Mouse (Mus musculus) heart, postnatal 4 days (tissue): ENCODE results near the gene Opcml. TPM values are rescaled to one million over a fixed set of nuclear protein-coding genes. Genes with fewer than 3 reads are reported as not detected.

Experiments
- DNase-seq: peaks from one replicate; pipeline ENCODE4 v3.0.0; 2021
- total RNA-seq, 2 experiments: library from RNA; stranded (reverse); gene quantifications; 2 replicates each; pipeline ENCODE4 v1.2.3; 2021

Opcml gene
- total RNA-seq, 2 experiments from 2014 or later = 0.72 to 0.83 TPM

DNA sequence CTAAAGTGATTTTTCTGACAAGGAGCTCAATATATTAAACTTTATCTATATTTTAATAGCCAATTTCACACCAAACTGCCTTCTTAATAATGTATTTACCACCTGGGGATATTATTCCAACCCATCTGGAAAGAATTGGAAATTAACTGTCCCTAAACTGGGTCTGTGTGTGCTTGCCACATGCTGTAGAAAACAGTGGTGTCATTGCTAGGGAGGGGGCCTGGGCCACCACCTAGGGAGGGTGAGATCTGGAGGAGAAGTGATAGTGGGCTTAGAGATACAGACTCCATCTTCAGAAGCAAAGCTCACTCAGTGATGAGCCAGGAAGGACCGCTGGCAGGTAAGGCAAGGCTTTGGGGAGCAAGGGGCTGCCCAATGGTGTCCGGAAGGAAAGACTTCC is 537.9 kb downstream of the Opcml start:
- no peak for DNase-seq

DNA sequence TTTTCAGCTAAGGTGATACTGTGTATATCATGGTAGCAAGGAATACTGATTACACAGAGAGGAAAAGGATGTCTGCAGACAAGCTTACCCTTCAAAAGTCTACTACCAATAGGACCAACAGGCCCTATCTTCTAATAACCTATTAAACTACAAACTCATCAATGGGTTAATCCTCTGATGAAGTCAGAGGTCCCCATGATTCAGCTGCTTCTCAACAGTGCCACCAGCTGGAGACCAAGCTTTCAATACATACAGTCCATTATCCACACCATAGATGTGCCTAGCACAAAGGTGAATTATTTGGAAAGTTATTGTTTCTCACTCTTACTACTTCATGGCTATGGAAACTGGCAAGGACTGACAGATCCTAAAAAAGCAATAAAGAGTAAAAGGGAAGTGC is 538.9 kb downstream of the Opcml start:
- no peak for DNase-seq

DNA sequence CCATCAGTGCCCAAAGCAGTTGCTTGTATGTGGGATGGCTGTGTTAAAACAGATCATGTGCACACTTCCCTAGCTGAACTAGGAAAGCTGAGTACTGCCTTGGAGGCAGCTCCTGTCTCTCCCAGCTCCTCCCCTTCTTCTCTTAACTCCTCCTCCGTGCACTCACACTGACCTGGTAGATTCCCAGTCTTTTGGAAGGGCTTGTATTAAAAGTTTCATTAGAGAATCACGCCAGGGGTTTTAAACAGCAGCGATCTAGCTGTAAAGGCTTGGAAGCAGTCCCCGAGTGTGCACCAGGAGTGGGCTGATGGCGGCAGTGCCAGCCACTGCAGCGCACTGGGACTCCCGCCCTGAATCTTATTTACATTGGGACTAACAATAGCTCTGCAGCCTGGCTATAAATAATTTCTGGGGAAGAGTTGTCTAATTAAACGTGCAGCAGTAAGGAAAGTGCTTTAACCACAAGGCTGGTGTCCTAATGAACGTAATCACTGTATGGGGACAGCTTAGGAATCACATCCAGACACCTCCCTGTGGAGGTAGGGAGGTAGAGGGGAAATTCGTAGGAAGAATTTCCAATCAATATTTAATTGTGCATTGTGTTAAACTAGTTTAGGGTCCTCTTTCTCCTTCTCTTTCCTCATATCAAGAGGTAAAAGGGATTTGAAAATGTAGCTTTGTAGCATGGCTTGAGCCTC is 546.1 kb downstream of the Opcml start:
- DNase-seq = peak; percentile 6

DNA sequence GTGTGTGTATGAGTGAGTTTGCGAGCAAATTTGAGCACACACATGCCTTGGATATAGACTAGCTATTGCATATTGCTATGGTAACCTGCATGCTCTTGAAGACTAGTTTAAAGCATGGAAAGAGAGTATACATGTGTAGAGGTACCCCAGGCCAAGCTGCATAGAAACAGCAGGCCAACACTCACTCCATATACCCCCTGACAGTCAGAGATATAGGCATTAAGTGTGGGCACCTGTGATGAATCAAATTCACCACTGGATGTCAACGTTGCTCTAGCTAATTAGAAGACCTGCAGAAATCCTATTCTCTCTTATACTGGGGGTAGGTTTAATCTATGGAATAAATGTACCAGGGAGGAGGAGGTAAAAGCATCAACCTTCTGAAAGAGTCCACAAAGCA is 547.3 kb downstream of the Opcml start:
- DNase-seq = no peak

DNA sequence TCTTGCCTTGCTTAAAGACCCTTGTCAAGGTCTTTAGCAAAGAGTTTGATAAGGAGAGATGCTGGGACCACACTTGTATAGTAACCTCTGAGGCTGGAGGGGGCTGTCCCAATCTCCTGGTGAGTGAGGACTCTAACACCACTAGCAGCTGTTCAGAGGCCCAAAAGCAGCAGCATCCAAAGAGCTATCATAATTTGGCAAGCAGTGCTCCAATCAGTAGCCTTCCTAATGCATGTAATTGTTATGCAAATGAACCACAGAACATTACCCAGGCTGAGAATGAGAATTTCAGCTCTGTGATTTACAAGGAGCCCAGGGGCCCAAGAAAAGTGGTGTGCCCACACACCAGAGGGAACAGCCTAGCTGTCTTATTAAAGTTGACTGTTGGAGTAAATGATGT is 564.4 kb downstream of the Opcml start:
- no peak for DNase-seq

DNA sequence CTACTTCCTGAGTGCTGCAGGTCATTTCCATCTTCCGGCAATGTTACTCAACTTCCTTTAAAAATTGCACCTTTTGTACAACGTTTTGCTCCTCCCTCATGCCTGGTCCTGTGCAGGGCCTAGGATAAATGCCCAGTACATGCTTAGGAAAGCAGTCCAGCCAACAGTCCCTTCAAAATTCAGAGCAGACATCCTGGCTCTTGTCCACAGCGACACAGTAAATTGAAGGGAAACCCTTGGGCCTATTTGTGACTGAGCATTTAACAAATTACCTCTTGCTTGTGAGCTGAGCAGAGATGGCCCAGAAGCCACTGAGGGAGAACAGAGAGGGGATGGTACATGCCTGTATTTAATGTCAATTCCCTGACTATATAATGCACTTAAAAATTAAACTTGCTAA is 567.4 kb downstream of the Opcml start:
- no peak for DNase-seq

DNA sequence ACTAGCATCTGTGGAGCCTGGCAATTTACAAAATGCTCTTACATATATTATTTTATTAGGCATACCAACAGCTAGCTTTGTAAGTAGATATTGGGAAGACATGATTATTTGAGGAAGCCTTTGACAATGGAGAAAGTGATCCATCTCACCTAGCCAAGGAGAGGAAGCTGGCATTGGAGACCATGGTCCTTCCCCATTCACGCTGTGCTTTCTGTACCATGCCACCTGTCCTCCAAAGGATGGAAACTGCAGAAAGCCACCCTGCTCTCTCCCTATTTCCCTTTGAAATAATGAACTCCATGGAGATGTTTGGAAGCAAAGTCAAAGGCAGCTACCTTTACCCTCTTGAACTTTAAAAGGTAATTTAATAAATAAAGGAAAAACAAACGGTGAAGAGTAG is 570.1 kb downstream of the Opcml start:
- no peak for DNase-seq

DNA sequence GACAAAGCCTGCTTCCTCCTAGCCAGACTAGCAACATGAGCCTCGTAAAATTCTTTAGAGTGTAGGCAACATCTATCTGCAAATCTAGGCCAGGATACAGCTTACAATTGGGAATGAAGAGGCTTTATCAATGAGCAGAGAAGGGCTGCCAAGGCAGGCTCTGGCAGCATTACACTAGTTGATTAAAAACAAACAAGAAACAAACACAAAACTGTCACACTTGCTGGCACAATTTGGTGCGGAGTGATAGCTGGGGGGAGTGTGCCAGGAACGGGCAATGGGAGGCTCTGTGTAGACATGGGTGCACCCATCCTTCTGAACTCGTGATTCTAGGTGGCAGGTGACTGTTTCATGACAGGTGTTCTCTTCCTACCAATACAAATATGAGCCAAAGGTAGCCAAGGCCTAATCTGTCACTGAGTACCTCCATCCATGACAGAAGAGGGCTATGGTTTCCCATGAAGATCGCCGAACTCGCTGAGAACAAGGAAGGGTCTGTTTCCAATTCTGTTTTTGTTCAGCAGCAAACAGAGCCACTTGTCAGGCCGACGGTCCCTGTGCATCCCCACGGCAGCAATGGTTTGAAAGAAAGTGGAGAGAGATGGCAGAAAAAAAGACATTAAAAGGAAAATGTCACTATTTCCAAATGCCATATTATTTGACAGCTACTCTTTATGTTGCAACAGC is 574.0 kb downstream of the Opcml start:
- DNase-seq = no peak

DNA sequence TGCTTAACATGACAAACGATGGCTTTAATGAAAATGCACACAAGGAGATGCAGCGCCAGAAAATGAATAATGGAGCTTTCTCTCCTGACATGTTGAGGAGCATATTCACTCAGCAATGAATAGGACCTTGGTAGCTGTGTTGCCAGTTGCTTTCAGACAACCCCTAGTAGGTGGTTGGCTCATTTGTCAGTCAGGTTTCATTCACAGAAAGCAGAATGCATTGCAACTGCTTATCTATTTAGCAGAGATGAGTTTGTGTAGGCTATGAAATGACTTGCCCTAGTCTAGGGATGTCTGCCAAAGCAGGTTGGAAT is 574.5 kb downstream of the Opcml start:
- no peak for DNase-seq

DNA sequence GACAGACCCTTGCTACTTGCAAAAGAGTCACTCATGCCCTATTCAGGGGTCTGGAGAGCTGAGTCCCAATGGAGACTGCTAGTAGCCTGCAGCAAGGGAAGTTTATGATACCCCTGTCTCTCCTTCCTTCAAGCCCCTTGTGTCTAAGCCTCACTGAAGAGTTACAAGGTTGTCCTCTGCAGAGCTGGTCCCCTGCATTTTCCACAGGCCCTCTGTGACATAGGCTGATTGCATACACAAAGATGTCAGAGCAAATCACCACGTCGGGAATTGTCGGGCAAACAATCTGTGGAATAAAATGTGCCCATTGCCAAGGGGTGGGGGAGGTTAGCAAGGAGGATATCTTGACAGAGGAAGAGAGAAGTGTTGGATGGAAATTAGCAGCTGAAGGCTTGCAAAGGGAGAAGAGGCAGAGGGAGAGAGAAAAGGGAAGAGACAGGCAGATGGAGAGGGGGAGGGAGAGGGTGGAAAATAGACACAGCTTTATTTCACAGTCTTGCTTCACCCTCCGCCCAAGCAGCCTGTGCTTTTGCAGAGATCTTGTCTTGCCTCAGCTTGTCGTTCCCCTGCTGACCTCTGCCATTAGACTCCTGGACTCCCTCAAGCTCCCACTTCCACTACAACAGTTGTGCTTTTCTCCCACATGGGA is 596.1 kb downstream of the Opcml start:
- no peak for DNase-seq

DNA sequence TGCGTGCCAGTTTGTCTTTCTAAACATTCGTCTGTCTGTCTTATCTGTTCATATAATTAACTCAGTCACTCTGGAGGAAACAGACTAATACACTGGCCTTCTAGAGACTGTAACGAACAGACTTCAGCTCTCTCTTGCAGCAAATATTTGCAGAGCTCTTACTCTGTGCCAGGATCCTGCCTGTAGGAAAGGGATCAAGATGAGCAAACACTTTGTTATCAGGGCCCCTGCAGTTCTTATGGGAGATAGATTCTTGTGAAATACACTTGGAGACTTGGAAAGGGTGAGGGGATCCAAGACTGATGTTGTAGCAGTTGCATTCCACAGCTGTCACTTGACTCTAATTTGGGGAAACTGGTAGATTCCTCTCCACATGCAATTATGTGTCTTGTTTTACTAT is 604.6 kb downstream of the Opcml start:
- DNase-seq = no peak

DNA sequence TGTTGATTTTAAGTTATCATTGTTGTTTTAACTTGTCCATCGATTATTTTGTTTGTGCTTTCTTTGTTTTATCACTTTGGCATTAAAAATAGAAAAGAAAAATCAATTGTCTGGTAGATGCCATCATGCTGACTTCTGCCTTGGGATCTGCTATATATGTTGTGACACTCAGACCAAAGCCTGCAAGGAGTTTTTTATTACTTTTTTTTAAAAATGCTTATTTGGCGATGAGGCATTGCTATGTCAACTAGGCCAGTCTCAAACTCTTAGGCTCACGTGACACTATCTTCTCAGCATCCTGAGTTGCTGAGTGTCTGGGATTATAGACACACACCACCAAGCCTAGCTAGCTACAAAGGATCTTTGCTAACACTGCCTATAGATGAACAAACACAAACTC is 605.1 kb downstream of the Opcml start:
- no peak for DNase-seq

DNA sequence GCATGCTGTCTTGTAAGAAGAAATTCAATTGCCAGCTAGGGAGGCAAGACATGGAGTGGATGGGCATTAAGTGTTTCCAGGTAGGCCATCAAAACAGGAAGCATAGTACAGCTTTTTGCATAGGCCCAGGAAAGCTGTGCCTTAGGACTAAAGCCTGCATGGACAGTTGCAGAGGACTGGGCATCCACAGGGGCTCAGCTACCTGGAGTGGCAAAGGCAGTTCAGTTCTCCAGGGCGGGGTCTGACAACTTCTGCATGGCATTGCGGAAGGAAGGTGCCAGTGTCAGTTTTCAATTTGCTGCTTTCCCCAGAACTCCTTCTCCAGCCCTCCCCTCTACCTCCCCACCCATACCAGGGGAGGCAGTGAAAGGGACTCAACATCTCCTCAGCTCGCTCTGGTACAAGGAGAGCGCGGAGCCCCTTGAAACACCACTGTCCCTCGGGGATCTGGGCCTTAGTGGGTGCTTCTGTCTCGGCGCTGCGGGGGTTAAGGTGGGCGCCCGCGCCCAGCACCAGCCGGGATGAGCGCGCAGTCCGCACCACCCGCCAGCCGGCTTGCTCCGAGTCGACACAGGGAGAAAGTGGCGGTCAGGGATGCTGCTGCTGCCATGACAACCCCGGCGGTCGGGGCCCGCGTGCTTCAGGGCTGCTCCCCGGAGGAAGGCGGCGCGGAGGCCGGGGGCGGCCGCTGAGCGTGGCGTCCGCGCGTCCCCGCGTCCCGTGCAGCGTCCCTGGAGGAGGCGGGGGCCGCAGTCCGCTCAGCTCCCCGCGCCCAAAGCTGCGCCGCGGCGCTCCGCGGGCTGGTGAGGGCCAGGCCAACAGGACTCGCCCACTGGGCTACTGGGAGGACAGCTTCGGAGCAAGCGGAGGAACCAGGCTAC is 612.4 kb downstream of the Opcml start:
- DNase-seq = peak; percentile 12

DNA sequence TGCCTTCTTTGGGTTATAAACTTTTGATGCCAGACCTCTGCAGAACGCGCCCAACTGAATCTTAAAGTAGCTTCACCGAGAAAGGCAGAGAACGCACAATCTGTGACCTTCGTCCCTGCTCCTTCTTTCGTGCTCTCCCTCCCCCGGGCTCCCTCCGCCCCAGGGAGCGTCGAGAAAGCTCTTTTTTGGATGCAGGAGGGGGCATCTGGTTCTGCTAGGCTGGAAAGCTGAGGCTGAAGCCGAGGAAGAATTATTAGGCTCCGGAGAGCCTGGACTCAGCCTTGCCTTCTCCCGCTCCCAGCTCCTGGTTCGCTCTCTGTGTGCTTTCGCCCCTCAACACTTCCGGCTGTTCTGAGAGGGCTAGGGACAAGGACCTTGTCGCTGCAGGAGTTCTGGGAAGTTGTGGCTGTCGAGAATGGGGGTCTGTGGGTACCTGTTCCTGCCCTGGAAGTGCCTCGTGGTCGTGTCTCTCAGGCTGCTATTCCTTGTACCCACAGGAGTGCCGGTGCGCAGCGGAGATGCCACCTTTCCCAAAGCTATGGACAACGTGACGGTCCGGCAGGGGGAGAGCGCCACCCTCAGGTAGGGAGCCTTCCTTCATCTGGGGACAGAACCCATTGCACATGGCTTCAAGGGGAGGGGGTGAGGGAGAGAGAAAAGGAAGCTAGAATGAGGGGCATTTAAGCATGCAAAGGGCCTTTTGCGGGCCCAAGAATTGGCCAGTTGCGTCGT is 613.4 kb downstream of the Opcml start:
- peak; percentile 53 for DNase-seq

DNA sequence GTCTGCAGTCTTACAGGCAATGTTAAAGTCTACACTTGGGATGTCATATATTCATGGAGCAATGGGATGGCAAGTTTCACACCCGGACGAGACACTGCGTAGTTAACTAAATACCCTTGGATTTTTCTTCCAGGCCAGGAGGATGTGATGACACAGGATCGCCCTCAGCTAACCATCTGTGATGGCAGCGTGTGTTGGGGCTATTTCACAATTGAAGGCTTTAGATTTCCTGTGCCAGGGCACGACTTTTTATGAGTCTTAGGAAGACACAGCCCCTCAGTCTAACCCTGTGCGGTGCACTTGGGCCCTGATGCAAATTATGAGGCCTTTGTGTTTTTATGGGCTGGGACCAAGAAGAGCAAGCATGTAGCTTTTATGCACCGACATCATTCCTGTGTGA is 614.0 kb downstream of the Opcml start:
- no peak for DNase-seq

DNA sequence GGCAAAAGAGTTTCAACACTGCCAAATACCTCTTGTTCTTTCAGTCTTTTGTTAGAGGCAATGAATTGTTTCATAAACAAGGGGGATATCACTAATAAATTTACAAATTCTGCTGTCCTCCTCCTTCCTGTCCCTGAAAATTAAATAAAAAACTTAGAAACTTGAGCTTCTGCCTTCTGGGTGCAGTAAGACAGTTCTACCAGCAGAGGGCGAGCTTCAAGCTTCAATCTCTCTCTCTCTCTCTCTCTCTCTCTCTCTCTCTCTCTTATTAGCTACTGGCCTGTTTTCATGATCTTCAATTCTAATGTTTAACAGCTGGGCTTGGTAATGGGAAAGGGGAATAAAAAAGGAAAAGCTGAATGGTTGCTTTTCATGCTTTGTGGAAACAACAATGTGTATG is 615.2 kb downstream of the Opcml start:
- DNase-seq = peak; percentile 43

DNA sequence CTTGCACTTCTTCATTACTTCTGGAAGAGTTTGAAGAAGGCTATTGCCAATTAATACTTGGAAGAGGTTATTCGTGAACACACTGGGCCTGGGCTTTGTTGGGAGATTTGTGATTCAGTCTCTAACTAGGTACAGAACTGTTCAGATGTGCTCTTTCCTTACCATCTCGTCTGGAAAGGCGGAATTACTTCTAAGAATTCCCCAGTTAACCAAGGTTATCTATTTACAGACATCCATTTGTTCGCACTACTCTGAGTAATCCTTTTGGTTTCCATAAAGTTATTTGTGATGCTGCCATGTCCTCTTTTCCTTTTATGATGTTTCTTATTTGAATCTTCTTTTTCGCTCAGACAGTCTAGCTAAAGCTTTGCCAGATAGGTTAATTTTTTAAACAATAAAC is 630.2 kb downstream of the Opcml start:
- no peak for DNase-seq

DNA sequence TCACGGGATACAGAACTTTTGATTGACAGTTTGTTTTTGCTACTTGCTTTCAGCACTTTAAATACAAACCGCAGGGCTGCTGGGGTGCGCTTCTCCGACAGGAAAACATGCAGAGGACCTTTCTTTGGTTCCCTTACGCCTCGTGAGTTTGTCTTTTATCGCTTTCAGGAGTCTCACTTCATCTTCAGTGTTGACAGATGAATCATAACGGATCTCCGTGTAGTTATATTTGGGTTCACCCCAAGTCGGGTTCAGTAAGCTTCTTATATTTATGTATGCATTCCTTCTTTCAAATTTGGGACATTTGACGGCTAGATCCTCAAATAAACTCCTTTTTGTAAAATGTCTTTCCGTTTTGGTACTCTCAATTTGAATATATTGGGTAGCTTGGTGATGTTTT is 632.8 kb downstream of the Opcml start:
- no peak for DNase-seq

DNA sequence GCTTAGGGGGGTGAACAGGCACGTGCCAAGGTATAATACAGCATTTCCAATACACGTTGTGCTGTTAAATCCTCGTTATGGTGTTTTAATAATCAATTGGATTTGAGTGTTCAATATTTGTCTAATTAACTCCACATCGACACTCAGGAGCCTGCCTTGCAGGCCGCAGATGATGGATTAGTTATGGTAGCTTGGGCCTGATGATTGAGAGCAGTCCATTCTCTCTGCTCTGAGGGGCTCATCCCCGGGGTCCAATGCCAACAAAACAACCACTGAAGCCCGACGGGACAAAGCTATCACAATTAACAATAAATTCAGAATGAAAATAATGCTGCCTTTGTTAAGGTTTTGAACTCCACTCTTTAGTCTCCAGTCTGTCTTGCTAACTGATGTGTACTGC is 641.6 kb downstream of the Opcml start:
- DNase-seq = no peak

DNA sequence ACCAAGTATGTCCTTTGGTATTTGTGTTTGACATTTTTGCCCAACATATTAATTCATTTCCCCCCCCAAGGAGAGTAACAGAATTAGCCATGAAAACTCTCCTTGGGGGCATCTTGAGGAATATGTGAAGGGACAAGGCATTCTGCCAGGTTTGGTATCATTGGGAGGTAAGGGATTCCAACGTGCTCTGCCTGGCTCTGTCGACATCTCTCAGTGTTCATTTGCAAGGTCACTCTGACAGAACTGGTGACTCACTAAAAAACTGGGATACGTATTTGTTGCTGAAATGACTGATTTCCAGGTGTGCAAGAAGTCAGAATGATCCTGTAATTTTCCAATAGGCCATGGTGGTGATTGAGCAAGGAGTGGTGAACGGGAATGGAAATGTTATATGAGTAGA is 648.2 kb downstream of the Opcml start:
- no peak for DNase-seq

DNA sequence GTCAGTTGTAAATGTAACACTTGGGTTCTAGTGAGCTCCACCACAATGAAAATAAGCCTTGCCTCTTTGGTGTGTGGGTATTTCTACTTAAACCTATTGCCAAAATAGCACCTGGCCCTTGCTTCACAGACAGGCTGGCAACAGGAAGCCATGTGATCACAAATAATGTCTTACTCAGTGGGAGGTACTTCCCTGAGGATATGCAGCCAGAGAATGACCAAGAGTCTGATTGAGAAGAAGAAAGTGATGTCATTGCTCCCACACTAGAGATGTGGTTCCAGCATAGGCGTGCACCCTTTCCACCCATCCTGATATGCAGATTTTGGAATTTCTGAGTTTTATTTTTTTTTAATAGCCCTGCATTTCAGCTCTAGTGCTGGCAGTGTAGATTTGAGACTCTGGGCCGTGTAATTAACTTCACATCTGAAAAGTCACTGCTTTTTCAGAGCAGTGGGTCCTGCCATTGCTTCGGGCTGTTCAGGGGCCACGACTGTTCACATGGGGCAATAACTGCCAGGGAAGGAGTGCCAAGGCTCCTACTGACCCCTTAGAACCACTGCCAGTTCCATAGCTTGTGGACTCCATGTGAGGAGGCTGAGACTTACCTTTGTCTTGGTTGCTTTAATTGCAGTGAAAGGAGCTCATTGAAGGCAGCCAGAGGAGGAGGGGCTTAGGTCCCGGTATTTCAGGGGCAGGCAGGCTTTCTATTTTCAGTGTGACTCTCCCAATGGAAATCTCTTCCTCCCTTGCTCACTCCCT is 649.0 kb downstream of the Opcml start:
- DNase-seq = no peak
